Mouse (Mus musculus) heart, embryonic 15.5 days (tissue): ENCODE measurements around the gene Ankdd1b. TPM values are rescaled to one million over a fixed set of nuclear protein-coding genes. Genes with fewer than 3 reads are reported as not detected.

Experiments
- ATAC-seq: fragments of 200-750 bp; cut with Nextera tagmentation; replicated peaks from 2 replicates; pipeline ENCODE4 v1.8.0; 2017; ENCODE audit warnings: low read depth, moderate TSS enrichment; ENCODE audit not compliant: insufficient number of reproducible peaks, insufficient read depth, low FRiP score
- H3K27ac ChIP-seq: fragments of 300-500 bp; sonication (generic); 2 replicates; pipeline ENCODE4 v1.5.1; 2015; ENCODE audit warnings: mild to moderate bottlenecking, inconsistent platforms
- H3K27me3 ChIP-seq: fragments of 300-500 bp; sonication (generic); 2 replicates; pipeline ENCODE4 v1.6.1; 2015; ENCODE audit warnings: inconsistent platforms
- H3K36me3 ChIP-seq: fragments of 300-500 bp; sonication (generic); 2 replicates; pipeline ENCODE4 v1.6.1; 2015; ENCODE audit warnings: mild to moderate bottlenecking, inconsistent platforms
- H3K4me1 ChIP-seq: fragments of 300-500 bp; sonication (generic); replicated peaks from 2 replicates; pipeline ENCODE4 v1.6.1; 2015; ENCODE audit warnings: inconsistent platforms
- H3K4me2 ChIP-seq: fragments of 300-500 bp; sonication (generic); 2 replicates; pipeline ENCODE4 v1.6.1; 2015; ENCODE audit warnings: inconsistent platforms, mild to moderate bottlenecking, moderate library complexity
- H3K4me3 ChIP-seq: fragments of 300-500 bp; sonication (generic); 2 replicates; pipeline ENCODE4 v1.5.1; 2015; ENCODE audit warnings: mild to moderate bottlenecking, inconsistent platforms
- H3K9ac ChIP-seq: fragments of 300-500 bp; sonication (generic); 2 replicates; pipeline ENCODE4 v1.6.1; 2015; ENCODE audit warnings: mild to moderate bottlenecking, inconsistent platforms
- H3K9me3 ChIP-seq: fragments of 300-500 bp; sonication (generic); replicated peaks from 2 replicates; pipeline ENCODE4 v1.6.1; 2016; ENCODE audit warnings: inconsistent platforms
- WGBS: fragments of 180-500 bp; shearing (Covaris S2); methylation state at CpG from one replicate; pipeline ENCODE4 v1.1.7; 2015; ENCODE audit warnings: mixed read lengths; 5-methylcytosine and 5-hydroxymethylcytosine counted together
- polyA plus RNA-seq: library from polyadenylated mRNA; unstranded; fragments of >200 nt; fragmentation: Nextera tagmentation; extraction: Ambion mirVana; gene quantifications from 2 replicates; pipeline ENCODE4 v1.2.1, GENCODE M21; 2015

Gene Ankdd1b
- polyA plus RNA-seq = 0.59 and 1.1 TPM in 2 replicates

DNA sequence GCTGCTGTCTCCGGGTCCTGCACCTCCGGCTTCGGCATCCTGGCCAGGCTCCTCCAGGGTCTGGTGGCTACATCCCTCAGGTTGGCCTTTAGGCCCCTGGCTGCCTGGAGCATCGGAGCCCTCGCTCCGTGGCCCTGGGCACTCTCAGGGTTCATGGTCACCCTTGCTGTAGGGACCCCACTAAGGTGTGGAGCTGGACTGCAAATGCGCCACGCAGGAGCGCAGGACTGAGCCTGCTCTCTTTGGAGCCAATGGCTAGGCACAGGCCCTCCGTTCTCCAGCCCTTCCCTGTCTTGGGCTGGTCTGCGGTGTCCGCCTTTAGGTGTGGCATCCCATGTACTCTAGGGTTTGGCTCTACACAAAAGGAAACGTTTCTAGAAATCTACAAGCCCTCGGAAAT lies at the start of gene Ankdd1b:
TSS of gene Ankdd1b (minus strand) at position 242 of the 400 bp plus-strand sequence.
- Histone ChIP-seq H3K36me3 (no peaks in the 10 kb centered on the region), H3K4me3 (no peak within 1 kb of the TSS), H3K27me3 (no peaks in the 10 kb centered on the region), H3K9ac (no peak within 1 kb of the TSS), H3K4me2 (no peak within 1 kb of the TSS), H3K9me3 (no peaks in the 10 kb centered on the region), H3K27ac (no peak within 1 kb of the TSS), H3K4me1 (no peaks in the 10 kb centered on the region)
- 85% methylated on average over 14 of the region's 14 CpGs for WGBS
- no peak for ATAC-seq

DNA sequence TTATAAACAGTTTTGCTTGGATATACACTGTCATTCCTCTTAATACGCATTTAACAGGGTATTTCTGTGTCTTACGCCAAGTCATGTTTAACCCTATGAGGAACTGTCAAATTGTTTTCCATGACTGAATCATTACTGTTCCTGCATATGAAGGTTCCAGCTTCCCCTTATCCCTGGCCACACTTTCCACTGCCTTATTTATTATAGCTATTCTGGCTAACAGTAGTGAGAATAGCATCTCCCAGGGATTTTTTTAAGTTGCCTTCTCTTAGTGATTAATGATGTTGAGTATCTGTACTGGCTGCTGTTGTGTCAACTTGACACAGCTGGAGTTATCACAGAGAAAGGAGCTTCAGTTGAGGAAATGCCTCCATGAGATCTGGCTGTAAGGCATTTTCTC lies 46.3 kb upstream of the Ankdd1b start:
- no peak overlapping the region for H3K9ac ChIP-seq
- ATAC-seq = no peak
- H3K36me3 ChIP-seq = peaks cover 4% of the 10 kb centered on the region; the same call in 1 of the 2 replicates
- no peak overlapping the region for H3K4me2 ChIP-seq
- peaks cover 5% of the 10 kb centered on the region for H3K4me1 ChIP-seq
- H3K9me3 ChIP-seq = no peaks in the 10 kb centered on the region; the same call in 1 of the 2 replicates
- 87% methylated on average over 2 of the region's 2 CpGs for WGBS
- no peak overlapping the region for H3K4me3 ChIP-seq
- no peak overlapping the region for H3K27ac ChIP-seq
- no peaks in the 10 kb centered on the region for H3K27me3 ChIP-seq

- no peak overlapping the region for H3K9ac ChIP-seq
- peaks cover 4% of the 10 kb centered on the region; the same call in 1 of the 2 replicates for H3K36me3 ChIP-seq
- H3K4me2 ChIP-seq = no peak overlapping the region
- peaks cover 7% of the 10 kb centered on the region for H3K4me1 ChIP-seq
- no peak overlapping the region for H3K4me3 ChIP-seq
- H3K27me3 ChIP-seq = no peaks in the 10 kb centered on the region
- H3K27ac ChIP-seq = no peak overlapping the region
- WGBS = 92% methylated on average over 9 of the region's 9 CpGs
- no peaks in the 10 kb centered on the region; the same call in 1 of the 2 replicates for H3K9me3 ChIP-seq
- no peak for ATAC-seq
These were observed 45.3 kb upstream of the Ankdd1b start for GRCm38 (mm10) chr13:96516249-96516648.

DNA sequence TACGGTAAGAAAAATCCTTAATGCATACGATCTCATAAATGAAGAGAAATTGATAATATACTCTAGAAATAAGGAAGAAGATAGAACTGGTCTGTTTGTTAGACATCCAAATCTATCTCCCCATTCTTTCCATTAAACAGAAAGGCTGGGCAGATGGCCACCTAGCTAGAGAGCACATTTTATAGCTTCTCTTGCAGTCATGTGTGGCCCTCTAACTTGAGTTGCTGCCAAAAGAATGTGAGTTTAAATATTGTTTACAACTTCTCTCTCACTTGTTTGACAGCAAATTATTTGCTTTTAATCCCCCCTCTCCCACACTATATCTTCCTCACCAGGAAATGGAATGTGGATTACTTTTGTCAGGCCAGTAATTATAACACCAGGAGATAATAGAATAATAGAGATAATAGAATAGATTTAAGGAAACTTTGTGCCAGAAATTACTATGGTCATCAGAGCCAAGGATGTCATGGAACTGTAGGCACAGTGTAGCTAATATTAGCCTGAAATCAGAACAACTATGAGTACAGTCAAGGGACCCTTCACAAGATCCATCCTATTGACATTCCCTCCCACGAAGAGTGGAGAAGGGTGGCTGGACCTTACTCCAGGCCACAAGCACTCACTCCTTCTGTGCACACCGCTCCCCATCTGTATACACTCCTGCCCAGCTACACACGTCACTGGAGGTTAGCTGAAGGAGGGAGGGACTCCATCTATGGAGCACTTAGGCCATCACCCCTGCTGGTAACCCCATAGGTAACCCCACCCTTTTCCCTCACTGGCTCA lies 43.4 kb upstream of the Ankdd1b start:
- WGBS = 74% methylated on average over 5 of the region's 5 CpGs
- ATAC-seq = no peak
- peak overlapping the region; percentile 56; the same call in 1 of the 2 replicates for H3K27ac ChIP-seq

DNA sequence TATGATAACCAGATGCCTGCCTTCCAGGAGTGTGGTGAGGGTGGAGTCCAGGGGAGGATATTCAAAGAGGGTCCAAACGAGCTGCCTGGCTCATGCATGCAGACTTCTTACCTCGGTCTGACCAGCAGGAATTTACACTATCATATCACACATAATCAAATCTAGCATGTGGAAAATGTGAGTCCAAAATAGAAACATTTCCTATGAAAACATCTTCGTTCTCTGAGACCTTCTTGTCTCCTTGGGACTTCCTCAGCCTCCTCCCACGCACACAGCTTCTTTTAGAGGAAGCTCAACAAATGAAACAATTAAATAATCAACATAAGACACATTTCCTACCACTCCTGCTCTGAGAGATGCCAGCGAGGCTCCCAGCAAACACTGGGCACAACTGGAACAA lies 40.9 kb upstream of the Ankdd1b start:
- Histone ChIP-seq H3K4me1 (peaks cover 14% of the 10 kb centered on the region), H3K27ac (peak overlapping the region; percentile 55), H3K4me3 (no peak overlapping the region), H3K4me2 (no peak overlapping the region), H3K27me3 (no peaks in the 10 kb centered on the region), H3K36me3 (peaks cover 4% of the 10 kb centered on the region; the same call in 1 of the 2 replicates), H3K9ac (no peak overlapping the region), H3K9me3 (no peaks in the 10 kb centered on the region)
- WGBS = 43% methylated on average over 5 of the region's 5 CpGs
- ATAC-seq = no peak

More for the DNA sequence above, 43.4 kb upstream of the Ankdd1b start:
- H3K4me2 ChIP-seq = no peak overlapping the region
- peaks cover 14% of the 10 kb centered on the region for H3K4me1 ChIP-seq
- H3K27me3 ChIP-seq = no peaks in the 10 kb centered on the region
- no peak overlapping the region for H3K4me3 ChIP-seq
- H3K9ac ChIP-seq = no peak overlapping the region
- H3K36me3 ChIP-seq = peaks cover 4% of the 10 kb centered on the region; the same call in 1 of the 2 replicates
- no peaks in the 10 kb centered on the region for H3K9me3 ChIP-seq

DNA sequence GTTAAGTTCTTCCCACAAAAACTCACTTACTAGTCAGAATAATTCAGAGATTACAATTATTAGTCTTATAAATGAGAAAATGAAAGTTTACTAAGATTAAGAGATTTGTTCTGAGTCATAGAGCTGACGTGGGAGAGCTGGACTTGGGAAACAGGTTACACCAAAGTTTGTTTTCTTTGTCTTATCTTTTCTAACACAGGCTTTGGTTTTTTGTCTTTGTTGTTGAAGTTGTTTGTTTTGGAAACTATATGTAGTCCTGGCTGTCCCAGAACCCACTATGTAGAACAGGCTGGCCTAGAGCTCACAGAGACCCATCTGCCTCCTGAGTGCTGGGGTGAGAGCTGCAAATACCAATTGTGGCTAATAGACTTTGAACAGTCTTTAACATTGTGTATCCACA lies 40.3 kb upstream of the Ankdd1b start:
- Histone ChIP-seq H3K4me3 (no peak overlapping the region), H3K9ac (no peak overlapping the region), H3K27me3 (no peaks in the 10 kb centered on the region), H3K4me1 (peaks cover 14% of the 10 kb centered on the region), H3K9me3 (no peaks in the 10 kb centered on the region), H3K36me3 (peaks cover 2% of the 10 kb centered on the region; the same call in 1 of the 2 replicates), H3K27ac (peak overlapping the region; percentile 55; the same call in 1 of the 2 replicates), H3K4me2 (no peak overlapping the region)
- WGBS = 67% methylated on average over 1 of the region's 1 CpGs
- no peak for ATAC-seq

DNA sequence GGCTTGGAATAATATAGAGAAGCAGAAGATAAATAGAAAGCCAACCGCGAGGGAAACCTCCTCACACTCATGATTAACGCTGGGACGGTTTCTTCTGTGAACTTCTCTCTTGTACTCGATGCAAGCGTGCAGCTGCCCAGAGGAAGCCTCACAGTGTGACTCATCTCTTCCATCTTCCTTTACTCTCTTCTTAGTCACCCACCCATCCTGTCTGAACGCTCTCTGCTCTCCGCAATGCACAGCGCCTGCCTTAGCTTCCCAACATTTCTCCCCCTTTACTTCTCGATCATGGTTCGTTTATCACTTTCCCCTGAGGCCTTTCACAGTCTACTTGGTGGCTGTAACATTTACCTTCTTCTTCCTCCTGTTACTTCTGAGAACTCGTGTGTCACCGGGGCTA lies 39.6 kb upstream of the Ankdd1b start:
- Histone ChIP-seq H3K27ac (peak overlapping the region; percentile 51), H3K9ac (no peak overlapping the region), H3K27me3 (no peaks in the 10 kb centered on the region), H3K4me3 (no peak overlapping the region), H3K9me3 (no peaks in the 10 kb centered on the region), H3K36me3 (no peaks in the 10 kb centered on the region), H3K4me2 (no peak overlapping the region), H3K4me1 (peaks cover 14% of the 10 kb centered on the region)
- WGBS = 55% methylated on average over 13 of the region's 13 CpGs
- ATAC-seq = no peak

GRCm38 (mm10) chr13:96507541-96507940 lies 36.5 kb upstream of the Ankdd1b start:
- peaks cover 9% of the 10 kb centered on the region; the same call in 1 of the 2 replicates for H3K4me1 ChIP-seq
- no peak overlapping the region for H3K4me3 ChIP-seq
- ATAC-seq = no peak
- WGBS = 83% methylated on average over 4 of the region's 4 CpGs
- no peaks in the 10 kb centered on the region for H3K9me3 ChIP-seq
- no peaks in the 10 kb centered on the region for H3K27me3 ChIP-seq
- H3K27ac ChIP-seq = no peak overlapping the region
- no peaks in the 10 kb centered on the region for H3K36me3 ChIP-seq
- H3K4me2 ChIP-seq = no peak overlapping the region
- no peak overlapping the region for H3K9ac ChIP-seq

DNA sequence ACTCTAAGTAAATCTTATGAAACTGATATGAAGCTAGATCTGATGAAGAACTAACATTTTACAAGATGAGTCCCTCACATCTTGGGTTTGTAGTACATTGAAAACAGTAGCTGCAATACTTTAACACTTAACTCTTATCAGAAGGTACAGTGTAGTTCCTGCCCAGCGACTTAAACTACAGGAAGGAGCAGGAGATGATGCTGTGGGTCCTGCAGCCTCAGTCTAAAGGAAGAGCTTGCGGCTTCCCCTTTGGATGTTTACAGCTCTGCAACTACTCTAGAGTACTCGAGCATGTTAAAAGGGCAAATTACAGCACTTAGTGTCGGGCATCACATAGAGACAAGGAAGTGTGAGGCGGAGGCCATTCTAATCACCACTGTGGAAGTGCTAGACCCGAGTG lies 35.3 kb upstream of the Ankdd1b start:
- Histone ChIP-seq H3K4me2 (no peak overlapping the region), H3K27me3 (no peaks in the 10 kb centered on the region), H3K4me3 (no peak overlapping the region), H3K4me1 (peaks cover 10% of the 10 kb centered on the region; the same call in 1 of the 2 replicates), H3K27ac (no peak overlapping the region), H3K36me3 (no peaks in the 10 kb centered on the region), H3K9ac (no peak overlapping the region), H3K9me3 (no peaks in the 10 kb centered on the region)
- ATAC-seq = no peak
- 54% methylated on average over 6 of the region's 6 CpGs for WGBS

GRCm38 (mm10) chr13:96505661-96506060 lies 34.7 kb upstream of the Ankdd1b start:
- H3K27me3 ChIP-seq = no peaks in the 10 kb centered on the region
- no peak for ATAC-seq
- no peak overlapping the region for H3K4me3 ChIP-seq
- peaks cover 3% of the 10 kb centered on the region; the same call in 1 of the 2 replicates for H3K36me3 ChIP-seq
- H3K9ac ChIP-seq = no peak overlapping the region
- H3K27ac ChIP-seq = no peak overlapping the region
- H3K4me1 ChIP-seq = peaks cover 10% of the 10 kb centered on the region; the same call in 1 of the 2 replicates
- no peak overlapping the region for H3K4me2 ChIP-seq
- 77% methylated on average over 4 of the region's 4 CpGs for WGBS
- no peaks in the 10 kb centered on the region for H3K9me3 ChIP-seq

DNA sequence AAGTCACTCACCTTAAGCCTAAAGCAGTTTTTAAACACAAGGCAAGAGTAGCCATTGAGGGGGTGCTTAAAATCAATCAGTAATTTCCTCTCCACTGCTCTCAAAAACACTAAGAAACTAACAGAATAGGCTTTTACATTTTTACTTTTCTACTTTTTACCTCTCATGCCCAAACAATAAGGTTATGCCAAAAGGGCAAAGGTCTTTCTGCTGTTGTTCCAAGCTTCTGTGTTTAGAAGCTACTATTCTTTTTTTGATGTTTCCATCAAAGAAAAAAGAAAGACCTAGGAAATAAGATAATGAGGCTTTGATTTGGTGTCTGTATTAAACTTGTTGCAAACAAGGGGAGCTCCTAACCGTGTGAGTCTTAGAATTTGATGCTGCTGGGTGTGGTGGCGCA lies 28.9 kb upstream of the Ankdd1b start:
- no peaks in the 10 kb centered on the region for H3K27me3 ChIP-seq
- no peak overlapping the region for H3K4me2 ChIP-seq
- ATAC-seq = no peak
- no peak overlapping the region for H3K9ac ChIP-seq
- H3K27ac ChIP-seq = no peak overlapping the region
- 87% methylated on average over 2 of the region's 2 CpGs for WGBS
- no peak overlapping the region for H3K4me3 ChIP-seq
- H3K9me3 ChIP-seq = no peaks in the 10 kb centered on the region
- H3K36me3 ChIP-seq = peaks cover 9% of the 10 kb centered on the region; the same call in 1 of the 2 replicates
- H3K4me1 ChIP-seq = peaks cover 3% of the 10 kb centered on the region; the same call in 1 of the 2 replicates
